Mouse (Mus musculus) midbrain, postnatal 0 days (tissue): ENCODE measurements around the gene Ap1b1. TPM values are rescaled to one million over a fixed set of nuclear protein-coding genes. Genes with fewer than 3 reads are reported as not detected.
"Not testable (repeated sequence)": the region's sequence is repeated elsewhere in the genome, so short reads cannot be mapped to it uniquely, and the experiment has no call there.

ENCODE experiments used
- ATAC-seq: fragments of 200-750 bp; cut with Nextera tagmentation; 2 replicates; pipeline ENCODE4 v1.8.0; 2017; ENCODE audit warnings: moderate number of reproducible peaks, mild to moderate bottlenecking, moderate TSS enrichment, moderate library complexity; ENCODE audit not compliant: low FRiP score
- DNase-seq: peaks from one replicate; pipeline ENCODE4 v3.0.0-alpha.2; 2015; ENCODE audit warnings: low spot score
- H3K27ac ChIP-seq: fragments of 300-500 bp; sonication (generic); 2 replicates; pipeline ENCODE4 v1.5.1; 2014; ENCODE audit warnings: low read depth, mild to moderate bottlenecking, low read length, mixed read lengths
- H3K27me3 ChIP-seq: fragments of 300-500 bp; sonication (generic); 2 replicates; pipeline ENCODE4 v1.6.1; 2014; ENCODE audit warnings: low read length, control low read depth, mixed read lengths; ENCODE audit not compliant: insufficient read depth
- H3K36me3 ChIP-seq: fragments of 300-500 bp; sonication (generic); 2 replicates; pipeline ENCODE4 v1.6.1; 2014; ENCODE audit warnings: low read length, control low read depth, mixed read lengths; ENCODE audit not compliant: insufficient read depth
- H3K4me1 ChIP-seq: fragments of 300-500 bp; sonication (generic); 2 replicates; pipeline ENCODE4 v1.6.1; 2014; ENCODE audit warnings: mild to moderate bottlenecking, control low read depth, antibody characterized with exemption, low read length, mixed read lengths; ENCODE audit not compliant: insufficient read depth
- H3K4me2 ChIP-seq: fragments of 300-500 bp; sonication (generic); 2 replicates; pipeline ENCODE4 v1.6.1; 2014; ENCODE audit warnings: low read depth, mild to moderate bottlenecking, low read length, mixed read lengths; ENCODE audit not compliant: poor library complexity, severe bottlenecking
- H3K4me3 ChIP-seq: fragments of 300-500 bp; sonication (generic); 2 replicates; pipeline ENCODE4 v1.5.1; 2014; ENCODE audit warnings: low read depth, mild to moderate bottlenecking, low read length, moderate library complexity
- H3K9ac ChIP-seq: fragments of 300-500 bp; sonication (generic); replicated peaks from 2 replicates; pipeline ENCODE4 v1.6.1; 2014; ENCODE audit warnings: mild to moderate bottlenecking, low read length, moderate library complexity, mixed read lengths; ENCODE audit not compliant: poor library complexity, severe bottlenecking
- H3K9me3 ChIP-seq: fragments of 300-500 bp; sonication (generic); 2 replicates; pipeline ENCODE4 v1.6.1; 2016; ENCODE audit warnings: low read length, control low read depth
- CTCF ChIP-seq: IDR thresholded peaks from 2 replicates; pipeline ENCODE4 v1.5.1; 2016; ENCODE audit warnings: antibody characterized with exemption, mild to moderate bottlenecking
- WGBS: fragments of 180-500 bp; shearing (Covaris S2); extraction: QIAGEN DNeasy Blood & Tissue Kit; methylation state at CpG from one replicate; pipeline ENCODE4 v1.1.7; 2014; 5-methylcytosine and 5-hydroxymethylcytosine counted together
- polyA plus RNA-seq: library from polyadenylated mRNA; unstranded; fragments of >200 nt; fragmentation: Nextera tagmentation; extraction: Ambion mirVana; gene quantifications from 2 replicates; pipeline ENCODE4 v1.2.1, GENCODE M21; 2015
- total RNA-seq: library from RNA; depleted of rRNA; stranded (reverse); fragments of >200 nt; gene quantifications from 2 replicates; pipeline ENCODE4 v1.2.3, GENCODE M21; 2014

Gene Ap1b1
- total and polyA plus RNA-seq, 2 experiments from 2014 or later = 94.8 to 122 TPM

GRCm38 (mm10) chr11:5065056-5065821, 78.6 kb downstream of the Ap1b1 start, which contains the start of gene Gas2l1:
Gene Gas2l1 (minus strand): TSS chr11:5065327.
- no peaks in the 10 kb centered on the region for H3K9me3 ChIP-seq
- H3K27me3 ChIP-seq = peaks cover 20% of the 10 kb centered on the region
- DNase-seq = peak; percentile 88
- peak within 1 kb of the TSS; percentile 68 for H3K9ac ChIP-seq
- ATAC-seq = peak; percentile 77
- peak within 1 kb of the TSS; percentile 79 for H3K4me2 ChIP-seq
- H3K4me1 ChIP-seq = peaks cover 15% of the 10 kb centered on the region; the same call in 1 of the 2 replicates
- peak within 1 kb of the TSS; percentile 73 for H3K4me3 ChIP-seq
- TF ChIP-seq CTCF = peak; percentile 75
- H3K27ac ChIP-seq = peak within 1 kb of the TSS; percentile 7; the same call in 1 of the 2 replicates
- peaks cover 20% of the 10 kb centered on the region for H3K36me3 ChIP-seq
- WGBS = under 1% methylated on average over 30 of the region's 50 CpGs

DNA sequence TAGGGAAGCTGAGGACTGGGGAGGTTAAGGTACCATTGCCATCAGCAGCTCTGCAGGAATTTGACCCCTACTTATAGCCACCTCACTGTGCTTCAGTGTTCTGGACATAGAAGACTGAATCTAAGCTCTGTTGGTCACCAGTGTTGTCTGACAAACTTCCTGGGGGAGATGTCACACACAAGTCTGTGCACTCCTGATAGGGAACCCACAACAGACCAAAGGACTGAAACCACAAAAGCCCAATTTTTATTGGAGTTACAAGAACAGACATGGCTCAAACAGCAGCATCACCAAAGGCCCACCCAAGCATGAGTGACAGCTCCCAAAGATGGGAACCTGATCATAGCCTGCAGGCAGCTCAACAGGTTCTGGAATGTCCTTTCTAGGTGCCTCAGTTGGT, 80.4 kb downstream of the Ap1b1 start:
- TF ChIP-seq CTCF = no peak
- no peak for ATAC-seq
- H3K27me3 ChIP-seq = peaks cover 13% of the 10 kb centered on the region

DNA sequence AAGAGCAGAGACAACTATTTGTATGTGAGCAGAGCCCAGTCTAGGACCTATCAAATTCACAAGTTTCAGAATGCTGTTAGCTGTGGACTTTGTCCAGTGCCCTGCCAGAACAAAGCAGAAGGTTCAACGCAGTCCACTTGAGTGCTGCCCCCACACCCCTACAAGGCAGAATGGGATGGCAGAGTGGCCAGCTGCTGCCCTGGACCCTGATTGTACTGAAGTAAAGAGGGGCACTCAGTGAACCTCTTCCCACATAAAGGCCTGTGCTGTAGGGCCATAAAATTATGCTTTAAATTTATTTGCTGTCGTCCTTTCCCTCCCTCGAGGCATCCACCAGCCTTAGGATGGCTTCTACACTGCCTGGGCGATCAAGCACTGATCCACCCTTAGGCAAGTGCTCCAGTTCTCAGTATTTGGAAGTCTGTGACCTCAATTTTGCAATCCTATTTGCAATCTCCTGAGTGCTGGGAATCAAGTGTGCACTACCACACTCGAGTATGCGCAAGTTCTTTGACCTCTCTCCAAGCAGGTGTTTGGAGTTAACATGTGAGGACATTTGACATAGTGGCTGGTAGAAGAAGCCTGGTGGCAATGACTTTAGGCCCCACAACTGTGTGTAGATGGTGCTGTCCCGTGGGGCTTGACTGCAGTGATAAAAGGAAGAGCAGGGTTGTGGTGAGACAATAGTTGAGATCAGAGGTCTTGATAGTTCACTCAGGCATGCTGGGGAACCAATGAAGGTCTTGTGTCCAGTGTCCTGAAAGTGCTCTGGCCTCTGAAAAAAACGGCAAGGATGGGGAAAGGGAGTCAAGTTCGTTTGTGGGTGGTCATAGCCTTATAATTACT, 81.7 kb downstream of the Ap1b1 start:
- Histone ChIP-seq H3K27me3 (0 out of 2 replicates have a peak, but pooled peaks cover under 1% of the 10 kb centered on the region), H3K9me3 (no peaks in the 10 kb centered on the region), H3K4me2 (no peak overlapping the region), H3K9ac (no peak overlapping the region), H3K4me1 (peaks cover 11% of the 10 kb centered on the region; the same call in 1 of the 2 replicates), H3K4me3 (no peak overlapping the region), H3K36me3 (peaks cover 41% of the 10 kb centered on the region), H3K27ac (no peak overlapping the region)
- ATAC-seq = no peak
- 84% methylated on average over 9 of the region's 9 CpGs for WGBS
- TF ChIP-seq CTCF = no peak
- DNase-seq = no peak

More for the DNA sequence above, 80.4 kb downstream of the Ap1b1 start:
- DNase-seq = no peak
- H3K9ac ChIP-seq = no peak overlapping the region
- peaks cover 29% of the 10 kb centered on the region for H3K36me3 ChIP-seq
- H3K4me1 ChIP-seq = peaks cover 12% of the 10 kb centered on the region; the same call in 1 of the 2 replicates
- no peak overlapping the region for H3K4me3 ChIP-seq
- no peak overlapping the region for H3K27ac ChIP-seq
- H3K9me3 ChIP-seq = no peaks in the 10 kb centered on the region
- H3K4me2 ChIP-seq = no peak overlapping the region

DNA sequence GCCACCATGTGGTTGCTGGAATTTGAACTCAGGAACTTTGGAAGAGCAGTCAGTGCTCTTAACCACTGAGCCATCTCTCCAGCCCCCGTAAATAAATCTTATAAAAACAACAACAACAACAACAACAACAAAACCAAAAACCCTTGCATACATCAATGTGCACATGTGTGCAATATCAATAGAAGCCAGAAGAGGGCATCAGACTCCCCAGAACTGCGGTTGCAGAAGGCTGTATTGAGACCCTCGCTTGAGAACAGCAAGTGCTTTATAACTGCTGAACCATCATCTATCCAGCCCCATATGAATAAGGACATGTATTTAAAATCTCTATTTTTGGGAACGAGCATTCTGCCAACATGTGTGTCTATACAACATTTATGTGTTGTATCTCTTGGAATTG, 88.3 kb downstream of the Ap1b1 start:
- TF ChIP-seq CTCF = peak; percentile 74
- H3K36me3 ChIP-seq = peaks cover 51% of the 10 kb centered on the region

GRCm38 (mm10) chr11:5075760-5076159, 89.1 kb downstream of the Ap1b1 start:
- Histone ChIP-seq H3K36me3 (peaks cover 52% of the 10 kb centered on the region), H3K4me3 (no peak overlapping the region), H3K9ac (no peak overlapping the region), H3K4me1 (no peaks in the 10 kb centered on the region), H3K27ac (no peak overlapping the region), H3K4me2 (no peak overlapping the region), H3K27me3 (no peaks in the 10 kb centered on the region), H3K9me3 (no peaks in the 10 kb centered on the region)
- ATAC-seq (no peak), DNase-seq (no peak)
- peak; percentile 34 for TF ChIP-seq CTCF

More for the DNA sequence above, 88.3 kb downstream of the Ap1b1 start:
- DNase-seq (peak; percentile 47), ATAC-seq (no peak)
- H3K9me3 ChIP-seq = no peaks in the 10 kb centered on the region
- no peak overlapping the region for H3K4me2 ChIP-seq
- WGBS = 74% methylated on average over 4 of the region's 4 CpGs
- no peak overlapping the region for H3K4me3 ChIP-seq
- no peaks in the 10 kb centered on the region for H3K4me1 ChIP-seq
- no peak overlapping the region for H3K27ac ChIP-seq
- H3K9ac ChIP-seq = no peak overlapping the region
- no peaks in the 10 kb centered on the region for H3K27me3 ChIP-seq

DNA sequence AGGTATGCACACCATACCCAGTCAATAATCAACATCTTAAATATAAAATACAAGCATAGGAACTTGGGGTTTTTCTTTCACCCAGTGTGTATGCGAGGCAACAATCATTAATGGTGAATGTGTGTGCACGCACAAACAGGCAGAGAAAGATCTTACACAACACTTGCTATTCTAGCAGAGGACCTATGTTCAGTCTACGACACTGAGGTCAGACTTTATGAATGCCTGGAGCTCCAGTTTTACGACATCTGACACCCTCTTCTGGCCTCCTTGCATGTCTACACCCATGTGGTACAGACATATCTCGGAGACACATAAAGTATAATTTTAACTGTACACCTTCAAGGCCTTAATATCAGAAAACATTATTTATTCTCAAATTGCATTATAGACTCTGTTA, 90.2 kb downstream of the Ap1b1 start:
- H3K36me3 ChIP-seq = peaks cover 49% of the 10 kb centered on the region
- WGBS = 95% methylated on average over 4 of the region's 5 CpGs

More for the DNA sequence above, 90.2 kb downstream of the Ap1b1 start:
- H3K4me1 ChIP-seq, H3K27ac ChIP-seq, H3K9ac ChIP-seq, H3K27me3 ChIP-seq, H3K4me3 ChIP-seq, ATAC-seq, H3K9me3 ChIP-seq, DNase-seq, H3K4me2 ChIP-seq: not testable (repeated sequence)
